Mouse (Mus musculus) erythroblast, embryonic 14.5 days (primary cell): ENCODE results near the gene Ceacam9.
"Not testable (repeated sequence)": the region's sequence is repeated elsewhere in the genome, so short reads cannot be mapped to it uniquely, and the experiment has no call there.

Experiments
- GATA1 ChIP-seq: IDR thresholded peaks from 2 replicates; pipeline ENCODE4 v1.6.1; 2012; ENCODE audit warnings: low read length, inconsistent platforms, mixed read lengths
- TAL1 ChIP-seq: IDR thresholded peaks from 3 replicates; pipeline ENCODE4 v1.6.1; 2012; ENCODE audit warnings: low read length, inconsistent platforms, mixed read lengths

- not testable (repeated sequence) for TF ChIP-seq GATA1, TAL1
Observed at GRCm38 (mm10) chr7:16680194-16680593, 41.5 kb upstream of the Ceacam9 start.
